Mouse (Mus musculus): Measurements from ENCODE around the gene Zc2hc1b.

The Zc2hc1b gene

DNA sequence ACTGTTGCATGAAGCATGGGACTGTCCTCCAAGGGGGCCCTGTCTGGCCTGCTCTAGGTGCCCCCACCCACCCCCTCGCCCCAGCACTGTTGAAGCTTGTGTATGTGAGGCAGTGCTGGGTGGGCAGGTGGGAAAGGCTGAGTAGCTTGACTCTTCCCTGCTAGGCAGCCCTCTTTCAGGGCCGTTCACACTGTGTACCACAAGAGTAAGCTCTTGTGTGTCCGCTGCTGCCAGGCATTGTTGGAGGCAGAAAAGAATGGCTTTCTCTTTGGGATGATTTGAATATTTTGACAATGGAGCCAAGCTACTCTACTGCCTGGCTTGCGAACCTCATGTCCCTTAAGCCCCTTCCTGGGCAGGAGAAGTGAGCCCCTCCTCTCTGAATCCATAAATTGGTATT, 62.8 kb downstream of the Zc2hc1b start:
- no peak for DNase-seq (ENCODE audit: low read depth, low spot score)

DNA sequence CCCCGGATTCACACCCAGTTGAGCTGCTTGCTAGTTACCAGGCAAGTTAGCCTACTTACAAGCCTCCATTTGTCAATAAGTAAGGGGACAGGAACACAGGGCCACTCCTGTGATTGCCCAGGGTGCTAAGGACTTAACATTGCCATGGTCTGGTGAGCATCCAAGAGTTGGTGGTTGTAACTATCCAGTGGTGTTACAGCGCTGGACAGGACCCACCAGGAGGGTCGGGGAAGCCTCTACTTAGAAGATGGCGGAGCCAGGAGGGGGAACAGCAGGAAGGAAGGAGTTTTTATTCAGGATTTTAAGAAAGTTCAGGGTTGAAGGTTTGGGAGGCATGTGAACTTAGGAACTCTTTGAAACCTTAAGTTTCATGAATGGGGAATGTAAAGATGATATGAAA, 64.2 kb downstream of the Zc2hc1b start:
- no peak for DNase-seq (ENCODE audit: low read depth, low spot score)

DNA sequence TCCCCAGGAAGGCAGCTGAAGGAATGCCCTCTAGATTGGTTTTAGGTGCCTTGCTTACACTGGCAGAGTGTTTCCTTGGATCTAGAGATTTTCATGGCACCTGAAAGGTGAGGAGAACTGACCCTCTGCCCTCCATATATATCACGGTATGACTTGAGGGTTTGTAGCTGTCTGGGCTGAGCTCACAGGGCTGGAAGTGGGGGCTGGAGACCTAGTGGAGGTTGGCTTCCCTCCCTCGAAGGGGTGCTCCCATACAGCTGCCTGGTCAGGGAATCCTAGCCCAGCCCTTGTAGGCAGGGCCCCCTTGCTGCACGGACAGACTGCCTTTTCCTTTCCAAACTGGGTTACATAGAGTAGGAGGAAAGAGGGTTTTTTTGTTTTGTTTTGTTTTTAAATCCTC, 65.0 kb downstream of the Zc2hc1b start:
- DNase-seq (ENCODE audit: low read depth, low spot score), result no peak

DNA sequence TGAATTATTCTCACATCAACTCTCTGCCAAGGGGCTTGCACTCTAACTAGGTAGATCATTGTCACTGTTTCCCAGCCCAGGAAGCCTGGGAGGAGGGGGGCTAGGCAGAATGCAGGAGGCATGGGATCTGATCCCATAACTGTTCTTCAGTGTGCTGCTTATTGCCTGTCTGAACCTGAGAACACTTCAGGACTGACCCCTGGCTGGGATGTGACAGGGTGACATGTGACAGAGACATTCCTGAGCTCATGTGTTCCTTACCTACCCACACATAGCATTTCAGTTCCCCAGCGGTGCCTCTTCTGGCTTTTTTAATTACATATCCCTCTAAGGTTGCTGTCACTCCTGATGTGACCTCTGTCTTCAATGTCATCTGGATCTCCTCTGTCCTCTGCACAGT, 68.0 kb downstream of the Zc2hc1b start:
- DNase-seq (ENCODE audit: low read depth, low spot score), result no peak

DNA sequence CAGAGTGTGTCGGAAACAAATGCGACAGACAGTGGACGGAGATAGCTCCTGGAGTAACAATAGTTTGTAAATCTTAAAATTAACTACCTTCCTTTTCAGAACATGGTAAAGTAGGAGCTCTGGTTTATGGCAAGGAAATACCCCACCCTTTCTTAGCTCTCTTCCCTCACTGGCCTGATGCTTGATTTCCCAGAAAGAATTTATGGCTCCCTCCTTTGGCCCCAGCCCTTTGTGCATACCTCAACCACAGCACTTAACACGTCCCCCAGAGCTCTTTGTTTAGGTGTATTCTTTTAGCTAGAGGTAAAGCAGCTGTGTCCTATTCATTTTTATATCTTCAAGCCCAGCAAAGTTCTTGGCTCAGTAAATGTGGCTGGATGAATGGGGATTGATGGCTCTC, 69.0 kb downstream of the Zc2hc1b start:
- no peak for DNase-seq (ENCODE audit: low read depth, low spot score)

DNA sequence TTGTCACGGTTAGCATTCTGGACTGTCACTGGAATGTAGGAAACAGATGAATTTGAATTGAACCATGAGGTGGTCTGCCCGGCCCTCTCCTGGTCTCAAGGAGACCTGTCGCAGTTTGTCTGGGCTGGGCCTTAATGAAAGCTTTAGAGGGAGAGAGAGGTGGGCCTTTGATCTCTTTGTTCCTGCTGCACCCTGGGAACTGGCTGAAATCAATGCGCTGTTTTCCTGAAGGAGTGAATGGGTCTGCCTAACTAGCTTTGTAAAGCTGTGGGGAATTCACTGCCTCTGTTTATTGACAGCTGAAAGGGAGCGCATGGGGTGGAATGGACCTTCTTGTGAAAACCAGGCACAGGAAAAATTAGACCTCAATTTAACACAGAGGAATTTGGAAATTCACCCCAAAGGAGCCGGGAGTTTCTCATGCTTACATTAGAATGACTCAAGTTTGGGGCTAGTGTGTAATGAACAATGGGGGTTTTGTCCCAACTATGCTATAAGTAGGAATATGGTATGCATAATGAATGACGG, 69.7 kb downstream of the Zc2hc1b start:
- no peak for DNase-seq (ENCODE audit: low read depth, low spot score)

DNA sequence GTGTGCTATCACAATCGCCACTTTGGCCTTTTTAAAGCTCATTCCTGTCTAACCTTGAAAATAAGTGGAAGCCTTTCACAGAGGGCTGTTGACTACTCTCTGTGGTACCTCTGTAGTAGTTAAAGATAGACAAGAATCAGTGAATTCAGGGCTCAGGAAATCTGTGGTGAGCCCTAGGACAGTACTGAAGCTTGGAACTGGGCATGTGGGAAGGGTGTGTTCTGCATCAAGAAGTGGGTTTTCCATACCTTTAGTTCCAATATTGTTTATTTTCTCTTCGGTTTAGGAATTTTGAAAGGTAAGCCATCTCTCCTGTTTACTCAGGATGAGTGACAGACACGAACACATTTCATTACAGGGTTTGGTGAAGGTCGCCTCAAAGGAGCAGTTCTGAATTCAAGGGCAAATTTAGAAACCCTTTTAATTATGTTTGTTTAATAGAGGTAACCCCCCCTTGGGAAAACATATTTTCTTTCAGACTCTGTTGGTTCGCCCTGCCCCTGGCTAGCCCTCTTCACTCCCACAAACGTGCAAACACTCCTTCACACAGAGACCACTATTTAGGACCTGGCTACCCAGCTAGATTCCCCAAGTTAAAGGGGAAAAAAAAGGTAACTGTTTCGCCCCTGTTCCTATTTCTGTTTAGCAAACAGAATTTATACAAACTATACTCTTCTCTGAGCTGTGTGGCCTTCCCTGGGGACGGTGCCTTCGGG, 70.8 kb downstream of the Zc2hc1b start:
- DNase-seq (ENCODE audit: low read depth, low spot score), result no peak

DNA sequence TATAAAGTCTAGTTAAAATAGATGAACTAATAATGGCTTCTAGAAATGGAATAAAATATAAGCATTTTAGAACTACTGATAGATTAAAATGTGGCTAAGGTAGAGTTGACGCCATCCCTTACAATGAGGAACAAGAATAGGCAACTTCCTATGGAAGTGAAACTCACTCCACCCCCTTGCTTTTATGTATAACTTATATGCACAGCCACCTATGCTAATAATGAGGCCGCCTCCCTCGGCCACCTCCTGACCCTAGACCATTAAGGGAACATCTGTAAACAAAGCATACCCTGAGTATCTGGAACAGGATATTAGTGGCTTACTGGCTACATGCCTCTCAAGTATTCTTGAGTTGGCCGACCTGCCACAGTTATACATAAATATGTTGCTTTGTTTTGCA, 74.0 kb downstream of the Zc2hc1b start:
- no peak for DNase-seq (ENCODE audit: low read depth, low spot score)

DNA sequence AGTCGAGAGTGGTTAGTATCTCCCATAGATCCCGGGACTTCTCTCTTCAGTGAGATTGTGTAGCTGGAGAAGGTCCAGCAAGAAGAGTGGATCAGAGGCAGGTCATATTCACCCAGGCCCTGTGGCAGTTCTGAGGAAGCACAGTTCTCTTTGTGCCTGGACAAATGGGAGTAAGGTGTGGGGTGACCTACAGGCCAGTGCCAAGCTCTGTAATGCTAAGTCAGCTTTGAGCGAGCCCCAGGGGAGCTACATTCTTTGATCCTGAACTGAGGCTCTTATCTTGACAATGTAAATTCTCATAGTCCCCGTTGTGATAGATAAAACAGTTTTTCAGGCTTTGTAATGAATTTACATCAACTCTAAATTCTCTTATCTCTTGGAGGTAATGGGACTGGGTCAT, 75.5 kb downstream of the Zc2hc1b start:
- DNase-seq (ENCODE audit: low read depth, low spot score), result no peak

DNA sequence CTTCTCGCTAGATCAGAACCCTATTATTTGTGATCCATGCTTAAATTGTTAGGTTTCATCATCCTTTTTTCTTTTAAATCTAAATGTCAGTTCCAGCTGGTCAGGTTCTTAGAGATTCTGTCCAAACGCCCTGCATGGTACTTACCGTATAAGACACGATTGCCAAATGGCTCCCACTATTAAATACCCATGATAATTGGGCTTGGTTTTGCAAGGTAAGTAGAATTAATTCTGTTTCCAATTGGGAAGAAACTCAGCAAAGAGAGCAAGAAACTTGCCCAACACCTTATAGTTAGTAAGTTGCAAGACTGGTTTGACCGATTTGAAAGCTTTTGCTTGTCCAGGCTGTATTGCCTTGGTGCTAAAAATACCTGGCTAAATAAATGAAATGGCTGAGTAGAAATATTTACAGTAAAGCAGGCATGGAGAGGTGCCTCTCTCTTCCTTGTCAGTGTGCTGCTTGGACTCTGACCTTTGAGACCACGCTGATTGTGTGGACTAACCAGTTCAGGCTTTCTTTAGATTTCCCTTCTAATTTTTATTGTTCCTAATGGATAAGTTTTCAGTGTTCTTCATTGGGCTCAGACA, 77.7 kb downstream of the Zc2hc1b start:
- no peak for DNase-seq (ENCODE audit: low read depth, low spot score)

All from retina, postnatal 7 days (tissue).